Mouse (Mus musculus) stomach, postnatal 0 days (tissue): Measurements from ENCODE around the gene Bcar3.

Source experiments
- CTCF ChIP-seq: IDR thresholded peaks from 2 replicates; pipeline ENCODE4 v1.5.1; 2016; ENCODE audit warnings: antibody characterized with exemption, low read depth, mild to moderate bottlenecking, moderate library complexity
- EP300 ChIP-seq: optimal IDR thresholded peaks from 2 replicates; pipeline ENCODE3; 2016; ENCODE audit warnings: antibody characterized with exemption

- TF ChIP-seq CTCF (peak; percentile 35), EP300 (no peak)
Observed at GRCm38 (mm10) chr3:122434983-122435935, 141.3 kb downstream of the Bcar3 start.
